In the genomic region with DNA sequence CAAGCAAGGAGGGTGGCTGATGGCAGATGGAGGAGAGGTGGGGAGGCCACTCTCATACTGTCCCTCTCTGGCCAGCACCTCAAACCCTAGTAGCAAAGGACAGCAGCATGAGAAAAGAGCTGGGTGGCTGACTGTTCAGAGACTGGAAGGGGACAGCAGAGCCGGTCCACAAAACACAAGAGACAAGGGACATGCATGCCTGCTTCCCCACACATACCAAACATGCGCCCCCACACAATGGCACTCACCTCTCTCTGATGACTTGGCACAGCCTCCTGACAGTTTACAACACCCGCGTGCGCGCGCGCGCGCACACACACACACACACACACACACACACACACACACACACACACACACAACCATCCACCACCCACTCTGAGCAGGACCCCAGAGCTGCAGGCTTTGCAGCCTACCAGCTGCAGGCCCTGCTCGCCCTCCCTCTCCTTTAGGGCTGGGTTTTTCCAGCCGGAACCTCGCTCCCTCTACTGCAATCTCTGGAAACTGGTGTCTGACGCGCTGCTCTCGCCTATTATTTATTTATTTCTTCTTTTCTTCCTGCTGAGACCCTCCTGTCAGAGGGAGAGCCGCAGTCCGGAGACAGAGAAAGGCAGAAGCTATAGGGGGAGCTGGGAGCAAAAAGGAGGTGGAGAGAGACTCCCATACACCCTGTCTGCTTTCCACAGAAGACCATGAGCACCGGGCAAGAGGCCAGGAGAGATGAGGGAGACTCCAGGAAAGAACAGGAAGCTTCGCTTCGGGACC, we compare ENCODE assay signal across 8 mouse cellular contexts. TPM values are rescaled to one million over a fixed set of nuclear protein-coding genes. Genes with fewer than 3 reads are reported as not detected.
A peak's percentile ranks its signal among the peaks of the same experiment; 100 is the strongest.
DNase-seq lines count a peak whose midpoint lies in the region; ATAC-seq lines count a peak whose summit lies in the region.
"Had no signal": no experiment of that assay in that cellular context is flagged by ENCODE, and none has a peak within 500 bp of the region (broad histone marks: within the 10 kb centered on the region; RNA-seq: fewer than 3 reads in every experiment).

No protein-coding gene starts in this region.

- peak overlapping the region; percentile 50 for H3K9ac ChIP-seq in forebrain, embryonic 14.5 days (ENCODE audit: low read length)
- H3K9ac ChIP-seq in liver, embryonic 12.5 days = no peak overlapping the region

- peak; percentile 23 for DNase-seq in ZHBTc4 (ENCODE audit: low read depth, low spot score)
- peak; percentile 42 for DNase-seq in brain, embryonic 18.5 days (ENCODE audit: low read depth, low spot score)
- DNase-seq in forebrain, embryonic 14.5 days (ENCODE audit: low spot score) = peak; percentile 53
- DNase-seq in kidney, adult 8-10 months = peak; percentile 20 to 23
- peak; percentile 37 for DNase-seq in ovary, adult 18-20 months (ENCODE audit: low spot score)

- WGBS in forebrain, embryonic 14.5 days = 45% methylated on average over 21 of the region's 21 CpGs
- 63% methylated on average over 21 of the region's 21 CpGs for WGBS in liver, embryonic 12.5 days (ENCODE audit: insufficient replicate concordance)

- H3K27ac ChIP-seq in forebrain, embryonic 14.5 days (ENCODE audit: low read depth, low read length) = peak overlapping the region; percentile 48
- no peak overlapping the region for H3K27ac ChIP-seq in liver, embryonic 12.5 days
- H3K27ac ChIP-seq: macrophage had no signal

- H3K4me2 ChIP-seq in forebrain, embryonic 14.5 days (ENCODE audit: low read length) = peak overlapping the region; percentile 42
- peak overlapping the region; percentile 31 for H3K4me2 ChIP-seq in liver, embryonic 12.5 days

- no peaks in the 10 kb centered on the region for H3K4me1 ChIP-seq in forebrain, embryonic 14.5 days (ENCODE audit: control insufficient read depth, insufficient read depth, low read length)
- H3K4me1 ChIP-seq in liver, embryonic 12.5 days = 0 out of 2 replicates have a peak, but pooled peaks cover 4% of the 10 kb centered on the region

- no peaks in the 10 kb centered on the region for H3K9me3 ChIP-seq in forebrain, embryonic 14.5 days (replicated peaks; ENCODE audit: control insufficient read depth, low read length)
- H3K9me3 ChIP-seq in liver, embryonic 12.5 days (replicated peaks) = no peaks in the 10 kb centered on the region

- H3K36me3 ChIP-seq in forebrain, embryonic 14.5 days (ENCODE audit: control insufficient read depth, insufficient read depth, low read length) = no peaks in the 10 kb centered on the region
- H3K36me3 ChIP-seq in liver, embryonic 12.5 days = no peaks in the 10 kb centered on the region

- ATAC-seq in forebrain, embryonic 14.5 days = peak; percentile 84
- no peak; the same call in 1 of the 2 replicates for ATAC-seq in liver, embryonic 12.5 days
- ATAC-seq in megakaryocyte, adult 5-6 weeks (ENCODE audit: poor library complexity, severe bottlenecking) = no peak

- peak overlapping the region; percentile 1; the same call in 1 of the 2 replicates for H3K4me3 ChIP-seq in forebrain, embryonic 14.5 days (ENCODE audit: low read depth, low read length)
- H3K4me3 ChIP-seq in liver, embryonic 12.5 days = no peak overlapping the region

- H3K27me3 ChIP-seq in forebrain, embryonic 14.5 days (replicated peaks; ENCODE audit: control insufficient read depth, insufficient read depth, low read length) = no peaks in the 10 kb centered on the region
- no peaks in the 10 kb centered on the region for H3K27me3 ChIP-seq in liver, embryonic 12.5 days (replicated peaks)

RNA-seq across cellular contexts. Expression of gene Nrip2, which starts 0.5 kb away (rescaled TPM):
- 4.7 TPM in 2 replicates for polyA plus RNA-seq in forebrain, embryonic 14.5 days (2014; fragmentation: Nextera tagmentation; extraction: Ambion mirVana)
- polyA plus RNA-seq in liver, embryonic 12.5 days (2016; fragmentation: Nextera tagmentation; extraction: Ambion mirVana) = 1.3 and 1.6 TPM in 2 replicates
- total RNA-seq in megakaryocyte, adult 5-6 weeks (2015) = not detected in 2 replicates
- total RNA-seq in megakaryocyte, adult 5-6 weeks (2017) = 0.15 TPM in 1 of 2 replicates, not detected in the other
- polyA plus RNA-seq: macrophage had no signal

RNA-seq across cellular contexts. Expression of gene Gm44596, which starts 24.3 kb away (rescaled TPM):
- polyA plus RNA-seq in forebrain, embryonic 14.5 days (2014; fragmentation: Nextera tagmentation; extraction: Ambion mirVana) = not detected in 2 replicates
- not detected in 2 replicates for polyA plus RNA-seq in liver, embryonic 12.5 days (2016; fragmentation: Nextera tagmentation; extraction: Ambion mirVana)
- not detected in 2 replicates for total RNA-seq in megakaryocyte, adult 5-6 weeks (2015)
- total RNA-seq in megakaryocyte, adult 5-6 weeks (2017) = not detected in 2 replicates
- polyA plus RNA-seq: macrophage had no signal

RNA-seq across cellular contexts. Expression of gene Tex52, which starts 24.3 kb away (rescaled TPM):
- 0.32 and 0.61 TPM in 2 replicates for polyA plus RNA-seq in forebrain, embryonic 14.5 days (2014; fragmentation: Nextera tagmentation; extraction: Ambion mirVana)
- polyA plus RNA-seq in liver, embryonic 12.5 days (2016; fragmentation: Nextera tagmentation; extraction: Ambion mirVana) = not detected in 2 replicates
- 0.09 and 0.18 TPM in 2 replicates for total RNA-seq in megakaryocyte, adult 5-6 weeks (2015)
- total RNA-seq in megakaryocyte, adult 5-6 weeks (2017) = not detected in 2 replicates
- polyA plus RNA-seq: macrophage had no signal

RNA-seq across cellular contexts. Expression of gene Itfg2, which starts 25.1 kb away (rescaled TPM):
- 28.0 and 32.1 TPM in 2 replicates for polyA plus RNA-seq in forebrain, embryonic 14.5 days (2014; fragmentation: Nextera tagmentation; extraction: Ambion mirVana)
- polyA plus RNA-seq in liver, embryonic 12.5 days (2016; fragmentation: Nextera tagmentation; extraction: Ambion mirVana) = 18.5 and 20.3 TPM in 2 replicates
- 6.4 and 6.8 TPM in 2 replicates for total RNA-seq in megakaryocyte, adult 5-6 weeks (2015)
- total RNA-seq in megakaryocyte, adult 5-6 weeks (2017) = 6.2 and 14.1 TPM in 2 replicates

RNA-seq across cellular contexts. Expression of gene Foxm1, which starts 36.8 kb away (rescaled TPM):
- polyA plus RNA-seq in forebrain, embryonic 14.5 days (2014; fragmentation: Nextera tagmentation; extraction: Ambion mirVana) = 18.4 and 21.5 TPM in 2 replicates
- polyA plus RNA-seq in liver, embryonic 12.5 days (2016; fragmentation: Nextera tagmentation; extraction: Ambion mirVana) = 24.5 and 26.6 TPM in 2 replicates
- 69.8 and 76.1 TPM in 2 replicates for total RNA-seq in megakaryocyte, adult 5-6 weeks (2015)
- 26.2 and 41.8 TPM in 2 replicates for total RNA-seq in megakaryocyte, adult 5-6 weeks (2017)
